Mouse (Mus musculus) layer of hippocampus, adult 2 months (tissue): ENCODE data around the gene Gstp2. TPM values are rescaled to one million over a fixed set of nuclear protein-coding genes. Genes with fewer than 3 reads are reported as not detected.
"Not testable (repeated sequence)": the region's sequence is repeated elsewhere in the genome, so short reads cannot be mapped to it uniquely, and the experiment has no call there.

Experiments
- DNase-seq, 2 experiments: peaks; one replicate each; pipeline ENCODE4 v3.0.0; 2022; ENCODE audit warnings: low spot score in 2 of 2
- H3K27ac ChIP-seq: fragments of 200-600 bp; 2 replicates; pipeline ENCODE4 v1.8.1; 2022
- H3K4me3 ChIP-seq: fragments of 200-600 bp; 2 replicates; pipeline ENCODE4 v1.8.1; 2022; ENCODE audit warnings: mild to moderate bottlenecking
- CTCF ChIP-seq: fragments of 200-600 bp; conservative IDR thresholded peaks from 2 replicates; pipeline ENCODE4 v1.8.1; 2022; ENCODE audit warnings: antibody characterized with exemption, mild to moderate bottlenecking, moderate library complexity
- total RNA-seq, 2 experiments: library from RNA; stranded (reverse); gene quantifications; 2 replicates each; pipeline ENCODE4 v1.2.3; 2021

Gene Gstp2
- total RNA-seq, 2 experiments from 2014 or later: 46.2 to 49.4 TPM

DNA sequence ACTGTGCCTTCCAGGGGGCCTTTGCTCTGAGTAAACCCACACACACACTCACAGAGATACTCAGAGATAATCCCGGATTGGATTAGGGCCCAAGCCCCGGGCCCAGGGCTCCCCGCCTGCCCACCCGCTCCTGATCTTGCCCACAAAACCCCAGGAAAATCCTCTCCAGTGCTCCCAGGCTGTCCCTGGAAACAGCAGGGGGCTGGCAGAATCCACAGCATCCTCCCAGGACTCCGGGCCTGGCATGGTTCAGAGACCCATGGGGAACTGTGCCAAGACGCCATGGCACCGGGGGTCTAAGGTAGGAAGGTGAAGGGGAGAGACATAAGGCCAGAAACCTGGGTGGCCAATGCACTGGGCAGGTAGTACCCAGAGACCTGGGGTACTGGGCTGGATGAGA is 37.5 kb upstream of the Gstp2 start:
- Histone ChIP-seq H3K4me3 (no peak overlapping the region), H3K27ac (no peak overlapping the region)
- no peak for DNase-seq
- no peak for TF ChIP-seq CTCF

DNA sequence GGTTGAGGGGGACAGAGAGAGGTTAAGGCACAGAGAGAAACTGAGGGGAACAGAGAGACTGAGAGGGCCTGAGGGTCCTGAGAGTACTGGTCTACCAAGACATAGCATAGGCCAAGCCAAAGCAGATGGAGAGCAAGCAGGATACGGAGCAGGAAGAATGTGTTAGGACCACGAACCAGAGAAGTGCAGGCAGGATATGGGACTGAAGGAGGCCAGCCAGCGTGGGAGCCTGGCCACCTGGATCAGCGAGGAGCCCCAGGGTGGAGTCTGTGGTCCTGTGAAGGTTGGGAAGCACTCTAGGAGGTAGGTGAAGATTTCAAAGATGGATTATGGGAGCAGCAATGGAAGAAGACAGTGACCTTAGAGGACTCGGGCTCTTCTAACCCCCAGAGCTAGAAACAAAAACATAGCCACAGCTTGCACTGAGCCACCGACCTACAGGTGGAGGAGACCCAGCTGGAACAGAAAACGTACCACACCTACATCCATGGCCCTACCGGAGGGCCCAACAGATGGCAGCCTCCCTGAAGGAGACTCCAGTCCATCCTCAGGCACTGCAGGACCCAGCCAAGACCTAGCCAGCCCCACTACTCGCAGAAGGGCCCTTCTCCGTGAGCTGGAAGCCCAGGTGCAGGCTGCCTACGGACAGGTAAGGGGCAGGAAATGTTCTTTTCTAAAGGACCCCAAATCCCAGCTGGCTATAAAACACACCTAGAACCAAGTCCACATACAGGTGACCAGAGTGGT is 36.6 kb upstream of the Gstp2 start:
- no peak for TF ChIP-seq CTCF
- no peak for DNase-seq
- H3K4me3 ChIP-seq: no peak overlapping the region
- H3K27ac ChIP-seq: no peak overlapping the region

DNA sequence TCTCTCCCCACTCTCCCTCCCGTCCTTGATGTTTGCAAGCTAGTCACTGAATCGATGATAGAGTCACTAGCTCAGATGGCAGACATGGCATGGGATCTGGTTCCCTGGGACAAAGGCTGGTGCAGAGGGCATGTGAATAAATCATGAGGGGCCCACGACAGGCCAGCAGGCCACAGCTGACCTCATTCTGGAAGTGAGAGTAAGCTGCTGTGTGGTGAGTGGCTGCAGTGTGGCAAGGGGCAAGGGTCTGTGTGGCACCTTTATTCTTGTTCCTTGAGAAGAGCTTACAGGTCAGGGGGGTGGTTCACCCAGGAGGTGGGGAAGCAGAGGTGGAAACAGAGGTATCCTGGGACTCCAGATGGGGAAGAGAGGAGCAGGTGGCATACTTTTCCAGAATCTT is 35.6 kb upstream of the Gstp2 start, which contains the start of gene Cabp2:
Gene Cabp2 (plus strand): TSS at position 185 of the 400 bp plus-strand sequence.
- TF ChIP-seq CTCF: no peak
- no peak for DNase-seq
- no peak within 1 kb of the TSS for H3K27ac ChIP-seq
- no peak within 1 kb of the TSS for H3K4me3 ChIP-seq

DNA sequence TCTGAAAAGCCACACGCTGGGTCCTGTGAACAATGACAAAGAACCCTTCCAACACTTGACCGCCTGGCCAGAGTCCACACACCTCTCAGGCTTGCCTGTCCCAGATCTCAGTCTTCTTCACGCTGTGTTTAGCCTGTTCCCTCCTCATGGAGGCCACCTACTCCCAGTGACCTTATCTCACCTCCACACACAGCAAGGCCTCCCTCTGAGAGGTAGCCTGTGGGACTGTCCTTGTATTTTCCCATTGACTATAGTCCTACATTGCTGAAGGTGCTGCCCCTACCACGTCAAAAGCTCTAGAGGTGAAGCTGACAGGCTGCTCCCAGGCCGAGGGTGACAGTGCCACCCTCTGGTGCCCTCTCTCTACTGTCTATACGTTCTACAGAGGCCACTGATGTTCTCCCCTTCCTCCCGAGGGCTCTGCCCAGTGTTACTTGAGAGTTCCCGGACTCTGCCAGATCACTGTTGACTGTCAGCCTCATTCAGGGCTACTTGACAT is 34.7 kb upstream of the Gstp2 start:
- H3K4me3 ChIP-seq: no peak overlapping the region
- DNase-seq: no peak
- no peak overlapping the region for H3K27ac ChIP-seq
- TF ChIP-seq CTCF: no peak

DNA sequence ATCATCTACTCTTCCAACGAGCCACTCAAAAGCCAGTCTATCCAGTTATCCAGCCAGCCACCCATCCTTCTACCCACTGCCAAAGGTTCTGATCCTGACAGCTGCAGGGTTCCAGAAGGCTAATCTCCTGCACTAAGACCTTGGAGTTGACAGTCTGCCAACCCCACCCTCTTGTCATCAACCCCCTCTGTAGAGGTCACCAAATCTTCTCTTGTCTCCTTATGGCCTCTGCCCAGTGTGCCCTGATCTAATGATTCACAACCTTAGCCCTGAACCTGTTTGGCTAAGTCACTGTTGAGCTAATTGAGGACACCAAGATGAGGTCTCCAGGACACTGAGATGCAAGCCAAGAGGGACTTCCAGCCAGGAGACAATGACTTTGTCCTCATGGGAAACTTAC is 33.8 kb upstream of the Gstp2 start:
- no peak overlapping the region for H3K4me3 ChIP-seq
- TF ChIP-seq CTCF: no peak
- no peak overlapping the region for H3K27ac ChIP-seq
- DNase-seq: no peak

DNA sequence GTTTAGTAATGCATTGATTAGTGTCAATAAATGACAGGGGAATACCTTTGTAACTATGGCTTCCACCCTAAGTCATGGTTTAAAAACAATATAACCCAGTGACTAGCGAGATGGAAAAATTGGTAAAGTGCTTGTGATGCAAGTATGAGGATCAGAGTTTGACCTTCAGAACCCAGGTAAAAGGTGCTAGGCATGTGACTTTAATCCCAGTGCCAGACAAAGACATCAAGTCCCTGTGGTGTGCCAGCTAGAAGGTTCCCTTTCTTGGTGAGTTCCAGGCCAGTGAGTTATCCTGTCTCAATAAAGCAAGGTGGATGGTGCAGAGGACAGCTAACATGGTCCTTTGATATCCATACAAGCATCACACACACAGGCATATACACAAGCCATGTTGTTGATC is 29.7 kb upstream of the Gstp2 start:
- no peak for TF ChIP-seq CTCF
- DNase-seq: no peak
- Histone ChIP-seq H3K27ac (no peak overlapping the region), H3K4me3 (no peak overlapping the region)

DNA sequence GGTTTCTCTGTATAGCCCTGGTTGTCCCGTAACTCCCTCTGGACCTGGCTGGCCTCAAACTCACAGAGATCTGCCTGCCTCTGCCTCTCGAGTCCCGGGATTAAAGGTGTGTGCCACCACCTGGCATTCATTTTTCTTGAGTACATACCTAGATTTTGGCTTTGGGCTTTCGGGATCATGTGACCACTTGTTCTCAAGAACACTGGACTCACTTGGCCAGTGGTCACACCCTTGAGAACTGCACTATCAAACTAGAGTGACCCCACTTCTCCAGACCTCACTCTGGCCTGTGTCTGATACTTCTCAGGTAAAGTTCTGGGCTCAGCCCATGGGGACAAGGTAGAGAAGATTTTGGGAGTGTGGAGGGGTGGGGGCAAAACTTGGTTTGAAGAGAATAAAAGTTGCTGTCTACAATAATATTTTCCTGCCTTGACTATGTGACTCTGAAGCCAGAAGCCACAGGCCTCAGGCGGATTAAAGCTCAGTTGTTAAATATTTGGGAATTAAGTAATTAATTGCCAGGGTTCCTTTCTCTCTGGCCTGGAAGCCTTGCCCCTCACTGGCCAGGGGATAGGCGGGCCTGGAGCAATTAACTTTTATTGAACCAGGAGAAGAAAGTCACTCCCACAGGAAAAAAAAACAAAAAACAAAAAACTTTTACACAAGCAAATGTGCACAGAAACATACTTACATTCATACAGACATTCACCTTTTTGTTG is 27.0 kb upstream of the Gstp2 start:
- TF ChIP-seq CTCF: no peak
- no peak overlapping the region for H3K27ac ChIP-seq
- no peak for DNase-seq
- H3K4me3 ChIP-seq: no peak overlapping the region

DNA sequence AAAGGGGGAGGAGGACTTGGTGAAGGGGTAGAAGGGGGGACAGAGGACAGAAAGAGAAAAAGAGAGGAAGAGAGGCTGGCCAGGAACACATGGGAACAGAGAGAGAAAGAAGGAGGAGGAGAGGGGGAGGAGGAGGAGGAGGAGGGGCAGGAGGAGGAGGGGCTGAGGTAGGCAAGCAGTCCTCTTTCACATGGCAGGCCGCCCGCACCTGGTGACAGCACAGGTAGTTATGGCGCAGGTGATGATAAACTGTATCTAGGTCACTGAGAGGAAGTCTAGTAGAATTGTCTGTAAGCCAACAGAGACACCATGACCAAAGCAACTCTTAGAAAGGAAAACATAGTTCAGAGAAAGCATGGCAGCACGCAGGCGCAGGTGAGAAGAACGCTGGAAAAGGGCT is 25.6 kb upstream of the Gstp2 start:
- DNase-seq: no peak
- Histone ChIP-seq H3K4me3 (no peak overlapping the region), H3K27ac (no peak overlapping the region)
- TF ChIP-seq CTCF: no peak

DNA sequence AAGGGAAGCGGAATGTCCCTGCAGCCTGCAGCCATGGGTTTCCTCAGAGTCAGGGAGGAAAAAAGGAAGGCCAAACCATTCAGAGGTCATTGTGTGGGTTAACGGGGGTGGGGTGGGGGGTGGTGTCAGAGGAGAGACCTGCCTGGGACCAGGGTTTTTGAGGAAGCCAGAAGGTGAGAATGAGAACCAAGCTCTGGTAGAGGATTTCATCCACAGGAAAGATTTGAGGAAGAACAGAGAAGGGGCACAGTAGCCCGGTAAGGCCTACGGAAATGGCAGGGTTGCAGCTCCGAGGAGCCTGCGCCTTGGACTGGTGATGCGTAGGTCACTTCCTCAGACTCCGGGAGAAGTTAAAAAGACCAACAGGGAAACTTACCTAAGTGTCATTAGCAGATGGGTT is 24.9 kb upstream of the Gstp2 start:
- no peak for TF ChIP-seq CTCF
- H3K4me3 ChIP-seq: no peak overlapping the region

DNA sequence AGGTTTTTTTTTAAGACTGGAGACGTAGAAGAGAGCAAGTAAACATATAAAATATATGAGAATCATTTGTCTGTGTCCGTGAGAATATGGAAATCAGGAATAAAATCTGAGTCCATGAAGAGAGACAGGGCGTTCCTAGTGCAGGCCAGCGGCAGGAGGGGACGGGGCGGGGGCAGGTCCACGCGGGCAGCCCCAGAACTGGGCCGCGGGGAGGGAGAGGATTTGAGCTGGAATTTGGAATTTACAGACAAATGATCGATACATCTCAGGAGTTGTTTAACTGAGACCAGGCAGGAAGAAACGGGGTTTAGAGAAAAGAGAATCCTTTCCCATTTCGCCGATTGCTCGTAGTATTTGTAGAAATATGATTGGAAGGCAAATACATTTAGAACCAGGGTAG is 24.5 kb upstream of the Gstp2 start:
- DNase-seq: no peak
- Histone ChIP-seq H3K4me3 (no peak overlapping the region), H3K27ac (no peak overlapping the region)
- TF ChIP-seq CTCF: no peak

More for the DNA sequence above, 24.9 kb upstream of the Gstp2 start:
- no peak overlapping the region for H3K27ac ChIP-seq
- no peak for DNase-seq

DNA sequence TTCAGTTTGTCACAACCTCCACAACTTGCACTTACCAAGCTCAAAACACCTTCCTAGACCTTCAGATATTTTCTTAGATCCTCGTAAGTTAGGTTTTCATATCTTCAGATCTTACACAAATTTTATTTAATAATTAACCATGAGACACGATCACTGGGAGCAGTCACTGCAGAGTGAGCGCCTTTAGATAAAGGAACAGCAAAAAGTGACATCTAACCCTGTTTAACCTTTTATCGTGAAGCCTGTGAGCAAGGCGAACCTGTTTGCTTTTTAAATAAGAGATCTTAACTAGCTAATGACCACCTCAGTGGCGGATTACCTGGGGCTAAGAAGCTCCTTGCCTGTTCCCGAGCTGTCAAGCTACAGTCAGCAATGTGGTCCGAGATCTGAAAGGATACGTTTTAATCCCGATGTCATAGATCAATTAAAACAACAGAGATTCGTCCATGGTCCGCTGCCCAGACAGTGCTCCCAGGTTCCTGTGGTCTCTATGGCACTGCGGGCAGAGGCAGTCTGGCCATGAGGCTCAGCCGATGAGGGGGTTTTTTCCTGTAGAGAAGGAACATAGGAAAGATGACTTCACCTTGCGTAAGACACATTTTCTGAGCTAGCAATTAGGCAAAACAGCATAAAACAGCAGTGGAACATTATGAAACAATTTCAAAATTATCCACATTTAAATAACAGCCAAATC is 23.0 kb upstream of the Gstp2 start:
- no peak for TF ChIP-seq CTCF
- Histone ChIP-seq H3K4me3 (no peak overlapping the region), H3K27ac (no peak overlapping the region)
- no peak for DNase-seq

DNA sequence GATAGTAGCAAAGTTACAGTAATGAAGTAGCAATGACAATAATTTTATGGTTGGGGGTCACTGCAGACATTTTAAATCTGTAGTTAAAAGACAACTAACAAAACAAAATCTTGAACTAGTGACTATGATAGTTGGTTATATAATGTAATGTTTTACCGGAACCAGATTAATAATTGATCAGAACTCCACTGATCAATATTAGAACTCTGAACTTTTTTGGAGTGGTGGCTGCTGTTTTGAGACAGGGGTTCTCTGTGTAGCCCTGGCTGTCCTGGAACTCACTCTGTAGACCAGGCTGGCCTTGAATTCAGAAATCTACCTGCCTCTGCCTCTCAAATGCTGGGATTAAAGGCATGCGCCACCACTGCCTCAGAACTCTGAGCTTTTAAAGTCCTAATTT is 22.4 kb upstream of the Gstp2 start:
- not testable (repeated sequence) for H3K27ac ChIP-seq, DNase-seq, H3K4me3 ChIP-seq

DNA sequence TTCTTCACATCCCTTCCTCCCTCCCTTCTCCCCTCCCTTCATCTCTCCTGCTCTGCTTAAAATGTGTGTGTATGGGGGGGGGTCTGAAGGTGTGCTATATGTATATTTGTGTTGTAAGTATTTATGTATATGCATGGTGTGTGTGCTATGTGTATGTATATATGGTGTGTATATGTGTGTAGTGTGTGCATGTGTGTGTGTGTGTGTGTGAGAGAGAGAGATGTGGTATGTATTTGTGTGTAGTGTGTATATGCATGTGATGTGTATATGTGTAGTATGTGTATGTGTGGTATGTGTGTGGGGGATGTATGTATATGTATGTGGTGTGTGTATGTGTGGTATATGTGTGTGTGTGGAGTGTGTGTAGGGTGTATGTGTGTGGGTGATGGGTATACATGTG is 21.1 kb upstream of the Gstp2 start:
- no peak overlapping the region for H3K4me3 ChIP-seq
- H3K27ac ChIP-seq: no peak overlapping the region
- DNase-seq: no peak
- TF ChIP-seq CTCF: no peak

DNA sequence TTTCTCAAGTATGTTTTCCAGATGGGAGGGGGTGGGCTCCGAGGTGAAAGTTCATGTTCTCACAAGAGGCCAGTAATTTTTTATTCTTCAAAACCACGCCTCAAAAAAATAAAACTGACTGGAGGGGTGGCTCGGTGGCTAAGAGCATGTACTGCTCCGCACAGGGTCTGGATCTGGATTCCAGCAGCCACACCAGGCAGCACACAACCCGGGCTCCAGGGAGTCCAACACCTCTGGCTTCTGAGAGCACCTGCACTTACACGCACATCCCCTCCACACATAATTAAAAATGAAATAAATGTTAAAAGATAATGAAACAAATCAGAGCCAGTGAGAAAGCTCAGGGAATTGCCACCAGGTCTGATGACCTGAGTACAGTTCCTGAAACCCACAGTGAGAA is 20.5 kb upstream of the Gstp2 start:
- Histone ChIP-seq H3K27ac (no peak overlapping the region), H3K4me3 (no peak overlapping the region)
- no peak for TF ChIP-seq CTCF
- DNase-seq: no peak

DNA sequence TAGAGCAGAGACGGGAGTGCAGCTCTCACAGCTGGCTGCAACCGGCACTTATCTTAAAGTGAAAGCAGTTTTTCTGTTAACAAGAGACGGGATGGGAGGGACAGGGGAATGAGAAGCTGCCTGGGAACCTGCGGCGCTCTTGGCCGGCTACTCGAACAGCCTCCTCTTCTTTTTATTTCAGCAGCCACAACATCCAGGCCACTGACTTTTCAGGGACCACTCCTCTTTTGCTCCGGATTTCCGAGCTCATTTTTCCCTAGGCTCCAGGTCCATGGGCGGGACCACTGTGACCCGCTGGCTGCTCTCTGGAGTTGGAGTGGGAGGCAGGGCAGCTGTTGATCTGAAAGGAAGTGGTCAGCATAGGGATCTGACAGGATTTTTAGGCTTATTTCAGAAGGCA is 18.7 kb upstream of the Gstp2 start:
- not testable (repeated sequence) for DNase-seq, H3K27ac ChIP-seq, H3K4me3 ChIP-seq

DNA sequence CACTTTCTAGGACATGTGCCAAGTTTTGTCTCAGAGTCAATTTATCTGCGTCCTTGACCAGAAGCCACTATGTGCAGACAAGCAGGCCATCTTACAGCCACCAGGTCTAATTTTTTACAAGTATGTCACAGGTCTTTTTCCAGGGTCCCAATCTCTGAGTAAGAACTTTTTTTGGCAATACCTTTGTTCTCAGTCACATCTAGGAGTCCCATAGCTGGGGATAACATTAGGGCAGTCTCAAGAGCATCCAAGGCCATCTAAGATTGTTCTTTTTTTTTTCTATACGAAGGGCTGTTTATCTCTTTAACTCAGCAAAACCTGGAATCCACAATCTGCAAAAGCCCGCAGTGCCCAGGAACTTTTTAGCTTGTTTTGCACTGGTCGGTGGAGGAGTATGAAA is 17.5 kb upstream of the Gstp2 start:
- H3K4me3 ChIP-seq, H3K27ac ChIP-seq, DNase-seq: not testable (repeated sequence)
